Mouse (Mus musculus): ENCODE results near the gene Dtx3. TPM values are rescaled to one million over a fixed set of nuclear protein-coding genes. Genes with fewer than 3 reads are reported as not detected.

Gene Dtx3
- polyA plus RNA-seq, 1 experiment from 2014 or later: 231 TPM

DNA sequence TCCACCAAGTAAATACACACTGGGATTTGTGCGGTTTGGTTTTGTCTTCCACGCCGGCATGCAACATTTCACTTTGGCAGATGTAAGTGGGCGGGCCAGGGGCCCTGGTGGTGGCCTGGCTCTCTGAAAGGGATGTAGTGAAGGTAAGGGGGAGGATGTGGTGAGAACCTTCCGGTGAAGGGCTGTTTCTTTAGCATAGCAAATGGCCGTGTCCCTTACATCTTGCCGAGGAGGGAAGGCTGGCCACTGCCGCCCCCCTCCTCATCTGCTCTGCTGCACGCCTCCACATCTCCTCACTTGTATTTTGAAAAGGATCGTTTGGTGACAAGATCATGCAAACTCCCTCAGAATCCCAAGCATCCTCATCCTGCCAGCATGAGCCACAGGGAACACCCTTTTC lies 30.2 kb upstream of the Dtx3 start:
- H3K4me1 ChIP-seq (ENCODE audit: control insufficient read depth, insufficient read depth, low read length): no peaks in the 10 kb centered on the region
- no peak for ATAC-seq (ENCODE audit: low read depth)
- H3K9me3 ChIP-seq (ENCODE audit: control insufficient read depth, low read length): no peaks in the 10 kb centered on the region
- WGBS: 13% methylated on average over 10 of the region's 10 CpGs
- H3K4me2 ChIP-seq (ENCODE audit: low read depth, low read length): no peak overlapping the region
- H3K9ac ChIP-seq (replicated peaks; ENCODE audit: low read depth, low read length): no peak overlapping the region
- H3K36me3 ChIP-seq (ENCODE audit: control insufficient read depth, insufficient read depth, low read length): peaks cover 33% of the 10 kb centered on the region
- H3K27ac ChIP-seq (ENCODE audit: low read depth, low read length): no peak overlapping the region
- H3K27me3 ChIP-seq (ENCODE audit: control insufficient read depth, insufficient read depth, low read length): no peaks in the 10 kb centered on the region
- H3K4me3 ChIP-seq (ENCODE audit: low read depth, low read length): no peak overlapping the region

GRCm38 (mm10) chr10:127225213-127225612 lies 29.7 kb upstream of the Dtx3 start:
- Histone ChIP-seq H3K4me2 (ENCODE audit: low read depth, low read length) (no peak overlapping the region), H3K4me3 (ENCODE audit: low read depth, low read length) (no peak overlapping the region), H3K9ac (replicated peaks; ENCODE audit: low read depth, low read length) (no peak overlapping the region), H3K27ac (ENCODE audit: low read depth, low read length) (no peak overlapping the region), H3K27me3 (ENCODE audit: control insufficient read depth, insufficient read depth, low read length) (no peaks in the 10 kb centered on the region), H3K9me3 (ENCODE audit: control insufficient read depth, low read length) (no peaks in the 10 kb centered on the region), H3K36me3 (ENCODE audit: control insufficient read depth, insufficient read depth, low read length) (peaks cover 28% of the 10 kb centered on the region), H3K4me1 (ENCODE audit: control insufficient read depth, insufficient read depth, low read length) (no peaks in the 10 kb centered on the region)
- ATAC-seq (ENCODE audit: low read depth): no peak
- 26% methylated on average over 6 of the region's 6 CpGs for WGBS

- H3K27ac ChIP-seq (ENCODE audit: low read depth, low read length): no peak overlapping the region
- H3K4me2 ChIP-seq (ENCODE audit: low read depth, low read length): no peak overlapping the region
- no peak overlapping the region for H3K9ac ChIP-seq (replicated peaks; ENCODE audit: low read depth, low read length)
- H3K4me1 ChIP-seq (ENCODE audit: control insufficient read depth, insufficient read depth, low read length): no peaks in the 10 kb centered on the region
- no peaks in the 10 kb centered on the region for H3K27me3 ChIP-seq (ENCODE audit: control insufficient read depth, insufficient read depth, low read length)
- no peaks in the 10 kb centered on the region for H3K9me3 ChIP-seq (ENCODE audit: control insufficient read depth, low read length)
- no peaks in the 10 kb centered on the region for H3K36me3 ChIP-seq (ENCODE audit: control insufficient read depth, insufficient read depth, low read length)
- no peak overlapping the region for H3K4me3 ChIP-seq (ENCODE audit: low read depth, low read length)
- no peak for ATAC-seq (ENCODE audit: low read depth)
- WGBS: 87% methylated on average over 2 of the region's 2 CpGs
Measured at GRCm38 (mm10) chr10:127218339-127218738, 22.8 kb upstream of the Dtx3 start.

GRCm38 (mm10) chr10:127217177-127217576 lies 21.6 kb upstream of the Dtx3 start:
- no peaks in the 10 kb centered on the region for H3K4me1 ChIP-seq (ENCODE audit: control insufficient read depth, insufficient read depth, low read length)

DNA sequence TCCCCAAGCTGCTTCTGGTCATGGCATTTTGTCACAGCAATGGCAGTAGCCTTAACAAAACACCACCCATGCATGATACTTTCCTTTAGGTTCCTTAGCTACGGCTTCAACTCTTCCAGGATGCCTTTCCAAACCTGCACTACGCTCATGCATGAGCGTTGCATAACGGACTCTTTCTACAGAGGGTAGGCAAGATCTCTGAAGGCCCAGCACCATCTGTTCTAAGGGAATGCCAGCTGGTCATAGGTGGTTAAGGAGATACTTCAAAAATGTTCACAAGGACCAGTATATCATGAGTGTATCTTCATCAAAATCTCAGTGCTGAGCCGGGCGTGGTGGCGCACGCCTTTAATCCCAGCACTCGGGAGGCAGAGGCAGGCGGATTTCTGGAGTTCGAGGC lies 20.9 kb upstream of the Dtx3 start:
- 94% methylated on average over 11 of the region's 11 CpGs for WGBS
- no peaks in the 10 kb centered on the region for H3K4me1 ChIP-seq (ENCODE audit: control insufficient read depth, insufficient read depth, low read length)
- no peaks in the 10 kb centered on the region for H3K9me3 ChIP-seq (ENCODE audit: control insufficient read depth, low read length)
- no peaks in the 10 kb centered on the region for H3K27me3 ChIP-seq (ENCODE audit: control insufficient read depth, insufficient read depth, low read length)
- H3K4me3 ChIP-seq (ENCODE audit: low read depth, low read length): no peak overlapping the region
- ATAC-seq (ENCODE audit: low read depth): no peak
- H3K36me3 ChIP-seq (ENCODE audit: control insufficient read depth, insufficient read depth, low read length): no peaks in the 10 kb centered on the region
- no peak overlapping the region for H3K4me2 ChIP-seq (ENCODE audit: low read depth, low read length)
- no peak overlapping the region for H3K9ac ChIP-seq (replicated peaks; ENCODE audit: low read depth, low read length)
- H3K27ac ChIP-seq (ENCODE audit: low read depth, low read length): no peak overlapping the region

More at GRCm38 (mm10) chr10:127217177-127217576, 21.6 kb upstream of the Dtx3 start:
- no peak overlapping the region for H3K9ac ChIP-seq (replicated peaks; ENCODE audit: low read depth, low read length)
- no peaks in the 10 kb centered on the region for H3K9me3 ChIP-seq (ENCODE audit: control insufficient read depth, low read length)
- no peak overlapping the region for H3K27ac ChIP-seq (ENCODE audit: low read depth, low read length)
- H3K27me3 ChIP-seq (ENCODE audit: control insufficient read depth, insufficient read depth, low read length): no peaks in the 10 kb centered on the region
- H3K4me2 ChIP-seq (ENCODE audit: low read depth, low read length): no peak overlapping the region
- no peak overlapping the region for H3K4me3 ChIP-seq (ENCODE audit: low read depth, low read length)
- ATAC-seq (ENCODE audit: low read depth): no peak
- H3K36me3 ChIP-seq (ENCODE audit: control insufficient read depth, insufficient read depth, low read length): no peaks in the 10 kb centered on the region

DNA sequence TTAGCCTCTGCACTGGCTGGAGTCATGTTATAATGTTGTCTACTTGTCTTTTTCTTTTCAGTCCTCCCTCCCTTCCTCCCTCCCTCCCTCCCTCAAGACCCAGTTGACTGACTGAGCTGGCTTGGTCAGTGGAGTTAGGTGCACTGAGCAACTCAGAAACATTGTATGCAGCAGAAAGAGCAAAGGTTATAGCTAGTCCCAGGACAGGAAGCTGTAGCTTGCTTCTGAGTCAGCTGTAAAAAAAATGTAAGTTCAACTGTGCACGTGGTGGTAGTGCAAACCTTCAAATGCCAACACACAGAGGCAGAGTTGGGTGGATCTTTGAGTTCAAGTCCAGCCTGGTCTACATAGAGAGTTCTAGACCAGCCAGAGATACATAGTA lies 18.9 kb upstream of the Dtx3 start:
- no peaks in the 10 kb centered on the region for H3K9me3 ChIP-seq (ENCODE audit: control insufficient read depth, low read length)
- peaks cover 11% of the 10 kb centered on the region for H3K4me1 ChIP-seq (ENCODE audit: control insufficient read depth, insufficient read depth, low read length)
- WGBS: 56% methylated on average over 1 of the region's 1 CpGs
- ATAC-seq (ENCODE audit: low read depth): no peak
- no peak overlapping the region for H3K4me3 ChIP-seq (ENCODE audit: low read depth, low read length)
- no peak overlapping the region for H3K9ac ChIP-seq (replicated peaks; ENCODE audit: low read depth, low read length)
- no peaks in the 10 kb centered on the region for H3K36me3 ChIP-seq (ENCODE audit: control insufficient read depth, insufficient read depth, low read length)
- no peak overlapping the region for H3K27ac ChIP-seq (ENCODE audit: low read depth, low read length)
- H3K4me2 ChIP-seq (ENCODE audit: low read depth, low read length): no peak overlapping the region
- H3K27me3 ChIP-seq (ENCODE audit: control insufficient read depth, insufficient read depth, low read length): 0 out of 2 replicates have a peak, but pooled peaks cover 3% of the 10 kb centered on the region

DNA sequence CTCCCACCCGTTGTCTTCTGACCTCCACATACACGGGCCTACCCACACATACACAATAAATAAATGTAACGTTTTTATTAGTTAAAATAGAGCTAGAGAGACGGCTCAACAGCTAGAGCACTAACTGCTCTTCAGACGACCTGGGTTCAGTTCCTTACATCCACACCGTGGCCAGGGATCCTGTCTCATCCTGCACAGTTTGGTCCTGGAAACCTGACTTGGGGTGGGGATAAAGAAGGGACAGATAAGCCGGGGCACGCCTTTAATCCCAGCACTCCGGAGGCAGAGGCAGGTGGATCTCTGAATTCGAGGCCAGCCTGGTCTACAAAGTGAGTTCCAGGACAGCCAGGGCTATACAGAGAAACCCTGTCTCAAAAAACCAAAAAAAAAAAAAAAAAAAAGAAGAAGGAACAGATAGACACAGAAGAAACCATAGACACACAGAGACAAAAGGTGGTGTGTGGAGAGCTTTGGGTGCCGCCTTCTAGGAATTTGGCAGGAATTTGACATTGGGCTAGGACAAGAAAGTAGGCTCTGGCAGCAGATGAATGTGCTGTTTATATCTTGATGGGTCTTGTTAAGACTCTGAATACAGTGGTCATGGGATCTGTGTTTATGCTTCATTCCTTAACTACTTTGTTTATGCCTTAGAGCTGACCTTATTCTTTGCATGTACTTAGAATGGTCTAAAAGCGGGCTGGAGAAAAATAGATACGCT lies 18.3 kb upstream of the Dtx3 start:
- Histone ChIP-seq H3K9me3 (ENCODE audit: control insufficient read depth, low read length) (no peaks in the 10 kb centered on the region), H3K27ac (ENCODE audit: low read depth, low read length) (no peak overlapping the region), H3K4me1 (ENCODE audit: control insufficient read depth, insufficient read depth, low read length) (peaks cover 11% of the 10 kb centered on the region), H3K4me2 (ENCODE audit: low read depth, low read length) (no peak overlapping the region), H3K27me3 (ENCODE audit: control insufficient read depth, insufficient read depth, low read length) (0 out of 2 replicates have a peak, but pooled peaks cover 3% of the 10 kb centered on the region), H3K36me3 (ENCODE audit: control insufficient read depth, insufficient read depth, low read length) (no peaks in the 10 kb centered on the region), H3K9ac (replicated peaks; ENCODE audit: low read depth, low read length) (no peak overlapping the region), H3K4me3 (ENCODE audit: low read depth, low read length) (no peak overlapping the region)
- no peak for ATAC-seq (ENCODE audit: low read depth)
- WGBS: 82% methylated on average over 13 of the region's 13 CpGs

GRCm38 (mm10) chr10:127213272-127213671 lies 17.7 kb upstream of the Dtx3 start:
- Histone ChIP-seq H3K4me2 (ENCODE audit: low read depth, low read length) (no peak overlapping the region), H3K27ac (ENCODE audit: low read depth, low read length) (no peak overlapping the region), H3K9ac (replicated peaks; ENCODE audit: low read depth, low read length) (no peak overlapping the region), H3K27me3 (ENCODE audit: control insufficient read depth, insufficient read depth, low read length) (0 out of 2 replicates have a peak, but pooled peaks cover 3% of the 10 kb centered on the region), H3K4me3 (ENCODE audit: low read depth, low read length) (no peak overlapping the region), H3K9me3 (ENCODE audit: control insufficient read depth, low read length) (no peaks in the 10 kb centered on the region), H3K36me3 (ENCODE audit: control insufficient read depth, insufficient read depth, low read length) (no peaks in the 10 kb centered on the region), H3K4me1 (ENCODE audit: control insufficient read depth, insufficient read depth, low read length) (peaks cover 11% of the 10 kb centered on the region)
- ATAC-seq (ENCODE audit: low read depth): no peak
- 92% methylated on average over 8 of the region's 8 CpGs for WGBS

GRCm38 (mm10) chr10:127211414-127211854 lies 15.9 kb upstream of the Dtx3 start, which contains the start of gene Pip4k2c:
Gene Pip4k2c, minus strand, starts transcription at chr10:127211585.
- 0 out of 2 replicates have a peak within 1 kb of the TSS, but pooled peaks have one; percentile 22 for H3K27ac ChIP-seq (ENCODE audit: low read depth, low read length)
- peak within 1 kb of the TSS; percentile 84 for H3K4me3 ChIP-seq (ENCODE audit: low read depth, low read length)
- H3K4me2 ChIP-seq (ENCODE audit: low read depth, low read length): peak within 1 kb of the TSS; percentile 93
- ATAC-seq (ENCODE audit: low read depth): peak; percentile 95
- peak within 1 kb of the TSS; percentile 72 for H3K9ac ChIP-seq (replicated peaks; ENCODE audit: low read depth, low read length)
- H3K4me1 ChIP-seq (ENCODE audit: control insufficient read depth, insufficient read depth, low read length): peaks cover 11% of the 10 kb centered on the region
- H3K9me3 ChIP-seq (ENCODE audit: control insufficient read depth, low read length): no peaks in the 10 kb centered on the region
- H3K36me3 ChIP-seq (ENCODE audit: control insufficient read depth, insufficient read depth, low read length): peaks cover 7% of the 10 kb centered on the region; the same call in 1 of the 2 replicates
- H3K27me3 ChIP-seq (ENCODE audit: control insufficient read depth, insufficient read depth, low read length): 0 out of 2 replicates have a peak, but pooled peaks cover 3% of the 10 kb centered on the region
- WGBS: under 1% methylated on average over 47 of the region's 47 CpGs
